Mouse (Mus musculus) liver, embryonic 15.5 days (tissue): ENCODE results near the gene Slc22a8. TPM values are rescaled to one million over a fixed set of nuclear protein-coding genes. Genes with fewer than 3 reads are reported as not detected.

Source experiments
- ATAC-seq: fragments of 200-750 bp; cut with Nextera tagmentation; 2 replicates; pipeline ENCODE4 v1.8.0; 2017; ENCODE audit warnings: moderate number of reproducible peaks, mild to moderate bottlenecking, moderate library complexity; ENCODE audit not compliant: insufficient read depth
- H3K27ac ChIP-seq: fragments of 300-500 bp; sonication (generic); replicated peaks from 2 replicates; pipeline ENCODE4 v1.5.1; 2015; ENCODE audit warnings: mild to moderate bottlenecking, inconsistent platforms
- H3K27me3 ChIP-seq: fragments of 300-500 bp; sonication (generic); 2 replicates; pipeline ENCODE4 v1.6.1; 2015; ENCODE audit warnings: mild to moderate bottlenecking, inconsistent platforms
- H3K36me3 ChIP-seq: fragments of 300-500 bp; sonication (generic); replicated peaks from 2 replicates; pipeline ENCODE4 v1.6.1; 2015; ENCODE audit warnings: moderate library complexity, mild to moderate bottlenecking, inconsistent platforms
- H3K4me1 ChIP-seq: fragments of 300-500 bp; sonication (generic); replicated peaks from 2 replicates; pipeline ENCODE4 v1.6.1; 2015; ENCODE audit warnings: inconsistent platforms
- H3K4me2 ChIP-seq: fragments of 300-500 bp; sonication (generic); 2 replicates; pipeline ENCODE4 v1.6.1; 2015; ENCODE audit warnings: moderate library complexity, mild to moderate bottlenecking, inconsistent platforms
- H3K4me3 ChIP-seq: fragments of 300-500 bp; sonication (generic); replicated peaks from 2 replicates; pipeline ENCODE4 v1.5.1; 2015; ENCODE audit warnings: mild to moderate bottlenecking, inconsistent platforms
- H3K9ac ChIP-seq: fragments of 300-500 bp; sonication (generic); 2 replicates; pipeline ENCODE4 v1.6.1; 2015; ENCODE audit warnings: moderate library complexity, mild to moderate bottlenecking, inconsistent platforms
- H3K9me3 ChIP-seq: fragments of 300-500 bp; sonication (generic); replicated peaks from 2 replicates; pipeline ENCODE4 v1.6.1; 2016; ENCODE audit warnings: inconsistent platforms
- WGBS: fragments of 180-500 bp; shearing (Covaris S2); methylation state at CpG from one replicate; pipeline ENCODE4 v1.1.7; 2015; ENCODE audit warnings: mixed read lengths; ENCODE audit not compliant: insufficient replicate concordance; 5-methylcytosine and 5-hydroxymethylcytosine counted together
- polyA plus RNA-seq: library from polyadenylated mRNA; unstranded; fragments of >200 nt; fragmentation: Nextera tagmentation; extraction: Ambion mirVana; gene quantifications from 2 replicates; pipeline ENCODE4 v1.2.1, GENCODE M21; 2015

Slc22a8 gene
- polyA plus RNA-seq, 1 experiment from 2014 or later = 2.1 TPM

- Histone ChIP-seq H3K9me3 (no peaks in the 10 kb centered on the region), H3K27me3 (no peaks in the 10 kb centered on the region; the same call in 1 of the 2 replicates), H3K27ac (no peak overlapping the region), H3K4me2 (no peak overlapping the region), H3K4me3 (no peak overlapping the region), H3K36me3 (no peaks in the 10 kb centered on the region), H3K4me1 (peaks cover 34% of the 10 kb centered on the region), H3K9ac (no peak overlapping the region)
- 55% methylated on average over 4 of the region's 4 CpGs for WGBS
- ATAC-seq = no peak
These were observed 6.2 kb downstream of the Slc22a8 start for GRCm38 (mm10) chr19:8597269-8597668.

GRCm38 (mm10) chr19:8599229-8599628 lies 8.2 kb downstream of the Slc22a8 start:
- Histone ChIP-seq H3K27me3 (no peaks in the 10 kb centered on the region; the same call in 1 of the 2 replicates), H3K27ac (0 out of 2 replicates have a peak overlapping the region, but pooled peaks have one; percentile 20), H3K36me3 (no peaks in the 10 kb centered on the region), H3K4me1 (peaks cover 42% of the 10 kb centered on the region), H3K9me3 (no peaks in the 10 kb centered on the region), H3K4me3 (no peak overlapping the region), H3K9ac (no peak overlapping the region), H3K4me2 (no peak overlapping the region)
- 60% methylated on average over 2 of the region's 2 CpGs for WGBS
- no peak for ATAC-seq

- no peaks in the 10 kb centered on the region for H3K36me3 ChIP-seq
- no peak for ATAC-seq
- H3K27me3 ChIP-seq = no peaks in the 10 kb centered on the region; the same call in 1 of the 2 replicates
- no peaks in the 10 kb centered on the region for H3K9me3 ChIP-seq
- no peak overlapping the region for H3K4me3 ChIP-seq
- peaks cover 55% of the 10 kb centered on the region for H3K4me1 ChIP-seq
- no peak overlapping the region for H3K9ac ChIP-seq
- no peak overlapping the region for H3K4me2 ChIP-seq
- H3K27ac ChIP-seq = 0 out of 2 replicates have a peak overlapping the region, but pooled peaks have one; percentile 34
These were observed 10.9 kb downstream of the Slc22a8 start for GRCm38 (mm10) chr19:8601922-8602321.

- 15% methylated on average over 3 of the region's 3 CpGs for WGBS
- H3K27ac ChIP-seq = peak overlapping the region; percentile 66
- peak overlapping the region; percentile 49 for H3K4me2 ChIP-seq
- H3K36me3 ChIP-seq = no peaks in the 10 kb centered on the region
- ATAC-seq = peak; percentile 96
- H3K27me3 ChIP-seq = peaks cover 2% of the 10 kb centered on the region; the same call in 1 of the 2 replicates
- no peak overlapping the region for H3K4me3 ChIP-seq
- H3K4me1 ChIP-seq = peaks cover 55% of the 10 kb centered on the region
- no peak overlapping the region for H3K9ac ChIP-seq
- no peaks in the 10 kb centered on the region for H3K9me3 ChIP-seq
These were observed 11.9 kb downstream of the Slc22a8 start for GRCm38 (mm10) chr19:8602914-8603313.

GRCm38 (mm10) chr19:8604536-8605240 lies 13.6 kb downstream of the Slc22a8 start:
- Histone ChIP-seq H3K9me3 (no peaks in the 10 kb centered on the region), H3K27ac (peak overlapping the region; percentile 43), H3K4me3 (no peak overlapping the region), H3K9ac (no peak overlapping the region), H3K4me1 (peaks cover 55% of the 10 kb centered on the region), H3K36me3 (no peaks in the 10 kb centered on the region), H3K4me2 (no peak overlapping the region), H3K27me3 (peaks cover 5% of the 10 kb centered on the region; the same call in 1 of the 2 replicates)
- 85% methylated on average over 8 of the region's 8 CpGs for WGBS
- no peak for ATAC-seq

- H3K9me3 ChIP-seq = no peaks in the 10 kb centered on the region
- H3K27ac ChIP-seq = peak overlapping the region; percentile 43
- H3K36me3 ChIP-seq = no peaks in the 10 kb centered on the region
- peaks cover 5% of the 10 kb centered on the region; the same call in 1 of the 2 replicates for H3K27me3 ChIP-seq
- H3K4me1 ChIP-seq = peaks cover 51% of the 10 kb centered on the region
- no peak overlapping the region for H3K9ac ChIP-seq
- H3K4me2 ChIP-seq = no peak overlapping the region
- 25% methylated on average over 3 of the region's 3 CpGs for WGBS
- ATAC-seq = peak; percentile 16
- H3K4me3 ChIP-seq = no peak overlapping the region
These were observed 14.1 kb downstream of the Slc22a8 start for GRCm38 (mm10) chr19:8605241-8605558.

- Histone ChIP-seq H3K4me3 (no peak overlapping the region), H3K36me3 (no peaks in the 10 kb centered on the region), H3K27me3 (peaks cover 23% of the 10 kb centered on the region; the same call in 1 of the 2 replicates), H3K9me3 (no peaks in the 10 kb centered on the region), H3K9ac (no peak overlapping the region), H3K4me1 (no peaks in the 10 kb centered on the region), H3K27ac (no peak overlapping the region), H3K4me2 (no peak overlapping the region)
- 69% methylated on average over 8 of the region's 8 CpGs for WGBS
- no peak for ATAC-seq
These were observed 20.5 kb downstream of the Slc22a8 start for GRCm38 (mm10) chr19:8611358-8612123.

- Histone ChIP-seq H3K9me3 (no peaks in the 10 kb centered on the region), H3K27ac (no peak overlapping the region), H3K9ac (no peak overlapping the region), H3K36me3 (no peaks in the 10 kb centered on the region), H3K4me2 (no peak overlapping the region), H3K4me1 (no peaks in the 10 kb centered on the region), H3K27me3 (peaks cover 20% of the 10 kb centered on the region; the same call in 1 of the 2 replicates), H3K4me3 (no peak overlapping the region)
- ATAC-seq = no peak
- WGBS = 62% methylated on average over 2 of the region's 2 CpGs
These were observed 22.1 kb downstream of the Slc22a8 start for GRCm38 (mm10) chr19:8613111-8613510.

GRCm38 (mm10) chr19:8614343-8614742 lies 23.3 kb downstream of the Slc22a8 start:
- Histone ChIP-seq H3K9ac (no peak overlapping the region), H3K27me3 (peaks cover 18% of the 10 kb centered on the region; the same call in 1 of the 2 replicates), H3K4me1 (no peaks in the 10 kb centered on the region), H3K9me3 (no peaks in the 10 kb centered on the region), H3K27ac (no peak overlapping the region), H3K36me3 (no peaks in the 10 kb centered on the region), H3K4me3 (no peak overlapping the region), H3K4me2 (no peak overlapping the region)
- WGBS = 46% methylated on average over 2 of the region's 2 CpGs
- no peak for ATAC-seq

GRCm38 (mm10) chr19:8616314-8616713 lies 25.3 kb downstream of the Slc22a8 start:
- Histone ChIP-seq H3K9me3 (no peaks in the 10 kb centered on the region), H3K27me3 (peaks cover 18% of the 10 kb centered on the region; the same call in 1 of the 2 replicates), H3K9ac (no peak overlapping the region), H3K4me2 (no peak overlapping the region), H3K4me1 (no peaks in the 10 kb centered on the region), H3K4me3 (no peak overlapping the region), H3K36me3 (no peaks in the 10 kb centered on the region), H3K27ac (no peak overlapping the region)
- no peak for ATAC-seq
- WGBS = 27% methylated on average over 4 of the region's 4 CpGs

- H3K36me3 ChIP-seq = no peaks in the 10 kb centered on the region
- H3K9ac ChIP-seq = no peak within 1 kb of the TSS
- no peak for ATAC-seq
- H3K9me3 ChIP-seq = no peaks in the 10 kb centered on the region
- H3K4me1 ChIP-seq = no peaks in the 10 kb centered on the region
- WGBS = 56% methylated on average over 7 of the region's 7 CpGs
- no peak within 1 kb of the TSS for H3K27ac ChIP-seq
- H3K27me3 ChIP-seq = peaks cover 18% of the 10 kb centered on the region; the same call in 1 of the 2 replicates
- no peak within 1 kb of the TSS for H3K4me2 ChIP-seq
- H3K4me3 ChIP-seq = no peak within 1 kb of the TSS
These were observed 26.9 kb downstream of the Slc22a8 start, which contains the start of gene Slc22a6 for GRCm38 (mm10) chr19:8617904-8618303. Gene Slc22a6 (plus strand): TSS chr19:8618039.
